Mouse (Mus musculus): ENCODE data around the gene Hap1.

GRCm38 (mm10) chr11:100369822-100370221, 13.9 kb upstream of the Hap1 start:
- TF ChIP-seq CTCF (IDR thresholded peaks at IDR 0.05; ENCODE audit: borderline replicate concordance, extremely low read depth, insufficient read depth, insufficient read length) (no peak), POLR2A (IDR thresholded peaks at IDR 0.05; ENCODE audit: borderline replicate concordance, extremely low read depth, insufficient read depth, insufficient read length, poor library complexity, severe bottlenecking) (no peak)
